Mouse (Mus musculus): ENCODE results near the gene Jak3.
"Not testable (repeated sequence)": the region's sequence is repeated elsewhere in the genome, so short reads cannot be mapped to it uniquely, and the experiment has no call there.

The Jak3 gene

DNA sequence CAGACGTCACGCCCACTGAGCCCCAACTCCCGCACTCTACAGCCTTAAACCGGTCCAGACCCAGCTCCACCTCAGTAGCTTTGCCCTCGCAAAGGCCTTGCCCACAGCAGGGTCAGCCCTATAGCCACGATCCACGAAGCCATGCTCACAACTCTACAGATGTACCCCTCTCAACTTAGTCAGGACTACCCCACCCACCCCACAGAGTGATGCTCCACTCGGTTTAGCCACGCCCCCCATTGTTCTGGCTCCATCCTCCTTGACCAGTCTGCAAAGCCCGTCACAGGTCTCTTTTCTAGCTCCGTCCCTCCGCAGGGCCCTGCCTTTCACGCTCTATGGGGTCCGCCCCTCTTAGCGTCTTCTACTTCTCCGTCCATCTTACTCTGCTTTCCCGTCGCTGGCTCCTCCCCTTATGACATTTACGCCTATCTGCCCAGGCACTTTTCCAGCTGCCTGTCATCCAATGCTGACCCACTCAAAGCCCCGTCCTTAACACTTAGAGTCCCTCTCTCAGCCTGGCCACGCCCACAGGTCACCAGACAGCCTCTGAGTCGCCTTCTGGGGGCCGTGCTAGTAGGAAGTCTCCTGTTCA is 10.1 kb downstream of the Jak3 start:
- DNase-seq (ENCODE audit: low spot score in 2 of 2), result no peak

DNA sequence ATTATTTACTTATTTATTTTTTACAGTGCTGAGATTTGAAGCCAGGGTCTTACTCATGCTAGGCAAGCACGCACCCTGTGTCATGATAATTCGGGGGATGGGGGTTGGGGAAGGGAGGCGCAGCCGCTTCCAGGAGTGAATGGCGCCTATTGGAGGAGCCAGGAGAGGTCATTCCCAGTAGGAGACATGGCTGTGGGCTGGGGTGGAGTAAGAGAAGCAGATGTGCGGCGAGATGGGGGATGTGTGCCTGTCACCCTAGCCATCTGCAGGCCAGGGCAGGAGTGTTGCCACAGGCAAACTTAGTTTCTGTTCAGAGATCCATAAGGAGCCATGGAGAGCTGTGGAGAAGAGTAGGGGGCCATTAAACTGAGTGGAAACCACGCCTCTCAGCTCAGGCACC is 11.5 kb downstream of the Jak3 start:
- no peak for DNase-seq (ENCODE audit: low spot score in 2 of 2)

DNA sequence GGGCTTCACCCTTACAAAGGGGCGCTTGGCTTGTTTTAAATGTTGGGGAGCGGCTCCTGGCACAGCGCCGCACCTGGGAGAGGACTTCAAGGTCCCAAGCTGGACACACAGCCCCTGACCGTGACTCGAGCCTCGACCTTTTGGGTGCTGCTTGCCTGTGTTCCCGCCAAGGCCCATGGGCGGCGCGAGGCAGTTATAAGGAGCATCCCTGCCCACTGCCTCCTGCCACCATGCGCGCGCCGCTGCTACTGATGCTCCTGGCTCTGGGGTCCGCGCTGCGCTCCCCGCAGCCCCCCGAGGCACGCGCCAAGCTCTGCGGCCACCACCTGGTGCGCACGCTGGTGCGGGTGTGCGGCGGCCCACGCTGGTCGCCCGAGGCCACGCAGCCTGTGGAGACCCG is 12.9 kb downstream of the Jak3 start, which contains the start of gene Insl3:
TSS of gene Insl3 (plus strand) at position 187 of the 400 bp plus-strand sequence.
- DNase-seq (ENCODE audit: low spot score in 2 of 2), result no peak

DNA sequence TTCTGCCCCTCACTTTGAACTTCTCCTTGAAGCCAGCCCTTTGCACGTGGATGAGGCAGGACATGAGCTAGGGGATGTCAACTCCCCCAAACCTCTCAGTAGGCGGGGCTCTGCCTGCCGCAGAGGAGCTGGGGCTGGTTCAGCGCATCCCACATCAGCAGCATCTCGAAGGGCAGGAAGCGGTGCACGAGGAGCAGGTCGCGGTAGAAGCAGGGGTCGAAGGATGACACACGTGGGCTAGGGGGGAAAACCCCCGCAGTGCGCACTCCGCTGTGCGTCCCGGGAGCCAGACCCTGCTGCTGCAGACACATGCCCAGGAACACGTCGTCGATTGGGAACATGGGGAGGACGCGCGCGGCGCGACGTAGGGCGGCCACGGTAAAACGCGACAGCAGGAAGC is 16.4 kb downstream of the Jak3 start:
- no peak for DNase-seq (ENCODE audit: low spot score in 2 of 2)

DNA sequence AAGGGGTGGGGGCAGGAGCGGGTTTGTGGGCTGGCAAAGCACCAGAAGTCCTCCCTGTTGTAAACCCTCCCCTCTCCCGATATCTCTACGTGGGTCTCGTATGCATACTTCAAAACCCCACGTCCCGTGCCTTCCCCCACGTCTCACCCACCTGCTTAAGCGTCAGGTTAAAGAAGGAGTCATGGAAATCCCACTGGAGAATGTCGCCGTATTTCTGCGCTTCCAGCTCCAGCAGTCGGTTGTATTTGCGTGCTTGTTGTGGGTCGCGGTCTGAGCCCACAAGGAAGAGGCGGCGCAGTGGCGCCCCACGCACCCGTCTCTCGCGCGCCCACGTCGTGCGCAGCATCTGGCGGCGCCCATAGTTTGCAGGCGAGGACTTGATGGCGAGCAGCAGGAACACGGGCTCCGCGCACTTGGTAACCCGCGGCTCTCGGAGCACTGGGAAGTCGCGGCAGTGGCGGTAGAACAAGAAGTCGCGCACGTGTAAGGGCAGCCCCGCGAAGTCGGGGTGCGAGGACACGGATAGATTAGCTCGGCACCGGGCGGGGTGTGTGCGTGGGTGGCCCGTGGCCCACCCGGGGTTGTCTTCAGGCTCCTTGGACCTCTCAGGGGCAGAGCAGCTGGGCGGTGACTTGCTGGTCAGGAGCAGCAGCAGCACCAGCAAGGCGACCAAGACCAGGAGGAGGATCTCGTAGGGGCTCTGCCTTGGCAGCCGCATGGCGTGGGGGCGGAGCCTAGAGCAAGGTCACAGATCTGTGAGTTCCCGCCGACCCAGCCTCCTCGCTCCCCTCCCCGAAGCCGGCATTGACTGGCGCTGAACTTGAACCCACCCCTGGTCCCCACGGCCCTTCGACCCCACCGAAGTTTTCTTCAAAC is 17.3 kb downstream of the Jak3 start:
- DNase-seq (ENCODE audit: low spot score in 2 of 2), result no peak

DNA sequence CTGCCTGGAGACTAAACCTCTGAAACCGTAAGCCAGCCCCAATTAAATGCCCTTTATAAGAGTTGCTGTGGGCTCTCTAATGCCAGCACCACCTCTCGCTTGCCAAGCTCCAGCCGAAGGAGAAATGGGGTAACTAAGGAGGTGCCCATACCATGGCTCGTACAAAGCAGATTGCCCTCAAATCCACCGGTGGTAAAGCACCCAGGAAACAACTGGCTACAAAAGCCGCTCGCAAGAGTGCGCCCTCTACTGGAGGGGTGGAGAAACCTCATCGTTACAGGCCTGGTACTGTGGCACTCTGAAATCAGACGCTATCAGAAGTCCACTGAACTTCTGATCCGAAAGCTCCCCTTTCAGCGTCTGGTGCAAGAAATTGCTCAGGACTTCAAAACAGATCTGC is 19.4 kb downstream of the Jak3 start:
- DNase-seq (ENCODE audit: low spot score in 2 of 2), result not testable (repeated sequence)

DNA sequence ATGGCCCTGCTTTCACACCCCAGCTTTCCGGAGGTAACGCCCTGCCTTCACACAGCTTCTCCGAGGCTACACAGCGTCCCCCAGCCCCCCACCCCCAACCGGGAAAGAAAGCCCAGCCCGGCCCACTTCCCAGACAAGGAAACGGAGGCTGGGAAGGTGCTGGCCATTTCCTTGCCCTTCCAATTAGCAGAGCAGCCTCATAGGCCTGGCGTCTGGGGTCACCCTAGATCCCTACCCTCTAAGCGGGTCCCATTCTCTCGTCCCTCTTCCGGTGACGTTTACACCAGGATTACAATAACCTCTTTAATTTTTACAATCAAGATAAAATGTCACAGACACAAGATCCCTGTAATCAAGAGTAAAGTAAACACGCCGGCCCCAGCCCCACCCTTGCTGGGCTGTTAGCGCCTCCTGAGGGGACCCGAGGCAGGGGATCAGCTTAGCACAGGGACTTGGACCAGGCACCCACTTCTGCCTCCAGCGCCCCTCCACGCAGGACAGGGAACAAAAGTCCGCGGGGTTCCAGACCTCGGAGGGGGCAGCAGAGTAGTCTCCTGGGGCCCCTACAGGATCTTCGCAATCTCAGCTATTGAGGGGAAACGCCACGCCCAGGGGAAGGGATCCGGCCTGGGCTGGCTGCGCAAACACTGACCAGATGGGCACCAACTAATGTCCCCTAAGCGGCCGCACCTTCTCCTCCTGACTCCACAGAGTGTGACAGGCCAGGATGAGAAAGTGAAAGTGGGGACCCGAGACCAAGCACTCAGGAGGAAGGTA is 24.6 kb downstream of the Jak3 start:
- DNase-seq (ENCODE audit: low spot score in 2 of 2), result no peak

DNA sequence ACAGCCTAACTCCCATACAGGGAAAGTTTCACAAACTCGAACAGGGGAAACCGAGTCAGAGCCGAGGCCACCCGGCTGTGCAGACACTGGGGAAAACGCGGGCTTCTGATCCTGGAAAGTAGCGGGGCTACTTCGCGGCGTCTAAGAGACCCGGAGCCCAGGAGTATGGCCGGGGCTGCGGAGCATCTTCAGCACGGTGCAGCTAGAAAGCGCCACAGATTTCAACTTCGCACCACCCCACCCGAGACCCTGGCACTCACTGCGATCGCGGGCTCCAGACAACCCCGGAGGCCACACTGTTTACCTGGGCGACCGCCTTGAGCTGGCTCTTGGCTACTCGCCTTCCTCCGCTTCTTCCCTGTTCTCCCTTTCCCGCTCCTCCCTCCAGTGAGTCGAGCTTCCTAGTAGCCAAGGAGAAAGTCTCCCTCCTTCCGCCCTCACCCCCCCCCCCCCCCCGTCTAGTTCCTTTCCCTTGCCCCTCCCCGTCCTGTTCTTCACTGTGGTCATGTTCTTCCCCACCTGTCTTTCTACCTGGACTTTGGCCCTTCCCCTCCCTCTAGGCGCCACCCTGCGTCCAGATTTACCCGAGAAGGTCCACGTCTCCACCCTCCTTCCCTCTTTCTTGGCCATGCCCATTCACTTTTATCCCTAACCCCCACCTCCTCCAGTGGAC is 25.5 kb downstream of the Jak3 start, which contains the start of gene B3gnt3:
TSS of gene B3gnt3 (minus strand) at position 376 of the 673 bp plus-strand sequence.
- DNase-seq (ENCODE audit: low spot score in 2 of 2), result no peak

DNA sequence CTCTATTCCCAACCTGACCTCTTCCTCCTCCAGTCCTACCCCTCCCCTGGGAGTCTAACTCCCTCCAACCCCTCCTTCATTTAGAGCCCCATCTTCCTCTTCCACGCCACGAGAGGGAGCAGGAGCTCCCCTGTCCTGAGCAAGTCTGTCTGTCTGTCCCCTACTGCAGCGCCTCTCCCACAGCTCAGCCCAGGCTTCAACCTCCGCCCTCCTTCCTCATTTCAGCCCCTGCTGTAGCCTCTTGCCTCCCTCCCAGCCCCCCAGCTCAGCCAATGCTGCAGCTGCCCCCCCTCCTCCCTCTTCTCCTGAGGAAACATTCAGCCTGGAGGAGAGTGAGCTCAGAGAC is 26.0 kb downstream of the Jak3 start:
- DNase-seq (ENCODE audit: low spot score in 2 of 2), result no peak

DNA sequence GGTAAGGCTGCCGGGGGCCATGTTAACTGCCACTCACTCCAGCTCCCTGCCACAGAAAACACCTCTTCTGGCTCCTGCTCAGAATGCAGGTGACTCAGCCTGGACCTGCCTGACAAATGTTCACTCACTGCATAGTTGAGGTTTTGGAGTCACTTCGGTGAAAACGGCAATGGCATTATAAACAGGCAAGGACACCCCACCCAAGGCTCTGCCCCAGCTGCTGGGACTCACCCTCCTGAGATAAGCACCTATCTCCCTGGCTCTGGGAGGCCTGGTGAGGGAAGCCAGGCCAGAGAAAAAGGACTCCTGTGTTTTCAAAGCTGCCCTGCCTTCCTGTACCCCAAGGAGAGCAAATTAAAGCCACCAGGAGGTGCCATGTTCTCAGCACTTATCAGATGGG is 26.8 kb downstream of the Jak3 start:
- DNase-seq (ENCODE audit: low spot score in 2 of 2), result no peak

DNA sequence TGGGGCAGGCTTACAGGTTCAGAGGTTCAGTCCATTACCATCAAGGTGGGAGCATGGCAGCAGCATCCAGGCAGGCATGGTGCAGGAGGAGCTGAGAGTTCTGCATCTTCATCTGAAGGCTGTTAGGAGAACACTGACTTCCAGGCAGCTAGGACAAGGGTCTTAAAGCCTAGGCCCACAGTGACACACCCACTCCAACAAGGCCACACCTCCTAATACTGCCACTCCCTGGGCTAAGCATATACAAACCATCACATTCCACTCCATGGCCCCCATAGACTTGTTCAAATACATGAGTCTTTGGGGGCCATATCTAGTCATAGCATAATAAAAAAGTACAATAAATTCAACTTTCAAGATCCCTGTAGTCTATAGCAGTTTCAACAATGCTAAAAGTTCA is 27.3 kb downstream of the Jak3 start:
- DNase-seq (ENCODE audit: low spot score in 2 of 2), result not testable (repeated sequence)

DNA sequence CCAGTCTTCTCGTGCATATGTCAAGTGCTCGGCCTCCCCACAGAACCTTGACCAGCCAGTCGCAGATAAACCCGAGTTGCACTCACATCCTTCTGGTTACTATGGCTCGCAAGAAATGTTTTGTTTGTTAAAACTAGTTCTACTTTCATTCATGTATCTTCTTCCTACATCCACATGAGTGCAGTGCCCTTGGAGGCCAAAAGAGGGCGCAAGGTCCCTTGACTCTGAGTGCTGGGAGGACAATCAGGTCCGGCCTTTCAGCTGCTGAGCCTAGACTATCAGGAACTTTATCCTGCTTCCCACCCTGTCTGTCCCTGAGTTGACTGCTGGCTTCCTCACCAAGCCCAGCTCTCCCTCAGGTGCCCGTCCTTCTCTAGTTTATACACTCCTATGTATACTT is 31.8 kb downstream of the Jak3 start:
- peak in 1 of 2 experiments; percentile 64 for DNase-seq (ENCODE audit: low spot score in 2 of 2)

DNA sequence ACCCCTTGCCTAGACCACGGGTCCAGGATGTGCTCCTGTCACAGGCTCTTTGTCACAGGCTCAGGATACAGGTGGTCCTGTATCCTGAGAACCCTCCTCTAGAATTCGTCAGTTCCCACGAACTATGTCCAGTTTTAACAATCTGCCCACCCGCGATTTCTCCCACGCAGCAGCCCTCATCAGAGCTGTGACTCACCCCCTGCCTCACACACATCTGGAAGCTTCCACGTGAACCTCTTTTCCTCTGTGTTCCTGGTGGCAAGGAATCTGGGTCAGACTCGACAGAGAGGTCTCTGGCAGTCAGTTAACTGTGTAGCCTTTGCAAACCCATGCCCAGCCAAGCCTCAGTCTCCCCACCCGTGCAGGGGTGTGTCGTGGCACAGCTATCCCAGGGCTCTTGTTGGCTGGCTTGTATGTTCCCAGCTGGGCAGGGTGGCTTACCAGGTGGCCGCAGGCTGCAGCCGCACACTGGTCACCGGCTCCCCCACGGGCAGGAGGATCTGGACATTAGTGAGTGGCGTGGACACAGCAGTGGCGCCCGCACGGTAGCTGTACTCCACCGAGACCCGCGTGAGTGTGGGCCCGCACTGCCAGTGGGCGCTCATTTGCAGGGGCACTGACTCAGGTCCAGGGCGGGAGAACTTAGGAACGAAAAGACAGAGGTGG is 33.2 kb downstream of the Jak3 start:
- DNase-seq (ENCODE audit: low spot score in 2 of 2), result no peak

DNA sequence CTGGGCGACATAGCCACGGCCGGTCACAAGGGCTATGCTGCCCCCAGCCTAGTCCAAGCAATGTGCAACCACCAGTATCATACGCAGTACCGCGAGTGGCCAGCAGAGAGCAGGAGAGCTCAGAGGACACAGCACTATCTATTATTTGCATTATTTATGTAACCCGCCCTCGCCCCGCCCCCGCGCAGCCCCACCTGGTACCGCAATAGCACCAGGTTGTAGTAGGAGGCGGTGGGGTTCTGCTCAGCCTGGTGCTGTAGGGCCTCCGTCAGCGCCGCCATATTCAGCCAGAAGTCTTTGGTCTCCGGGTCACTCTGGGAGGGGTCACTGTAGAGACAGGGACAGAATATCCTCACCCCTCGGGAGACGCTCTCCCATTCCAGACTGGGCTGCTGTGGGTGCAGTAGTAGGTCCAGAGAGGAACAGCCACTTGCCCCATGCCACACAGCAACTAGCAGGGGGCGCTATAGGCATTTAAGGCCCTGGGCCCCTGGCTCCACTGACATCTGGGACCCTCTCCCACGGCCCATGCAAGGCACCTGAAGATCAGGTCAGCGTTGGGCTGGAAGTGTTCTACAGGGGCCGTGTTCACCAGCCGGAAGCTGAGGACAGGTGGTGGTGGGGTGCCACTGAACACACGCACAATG is 33.8 kb downstream of the Jak3 start:
- DNase-seq (ENCODE audit: low spot score in 2 of 2), result peak; percentile 79 to 91

DNA sequence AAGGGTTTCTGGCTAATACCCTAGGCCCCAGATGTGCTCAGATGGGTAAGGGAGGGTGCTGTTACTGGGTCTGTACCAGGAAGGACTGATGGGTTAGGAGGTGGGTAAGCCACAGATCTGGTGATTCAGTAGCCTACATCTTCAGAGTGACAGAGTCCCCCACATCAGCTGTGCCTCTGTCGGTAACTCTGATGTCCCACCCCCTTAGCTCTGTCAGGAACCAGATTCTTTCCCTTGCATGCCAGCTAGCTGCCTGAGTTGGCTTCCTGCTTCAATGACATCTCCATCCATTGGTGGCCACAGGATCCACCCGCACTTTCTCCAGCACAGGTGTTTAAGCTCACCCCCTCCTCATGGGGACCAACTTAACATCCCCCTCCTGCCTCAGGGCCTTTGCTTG is 35.5 kb downstream of the Jak3 start:
- no peak for DNase-seq (ENCODE audit: low spot score in 2 of 2)

DNA sequence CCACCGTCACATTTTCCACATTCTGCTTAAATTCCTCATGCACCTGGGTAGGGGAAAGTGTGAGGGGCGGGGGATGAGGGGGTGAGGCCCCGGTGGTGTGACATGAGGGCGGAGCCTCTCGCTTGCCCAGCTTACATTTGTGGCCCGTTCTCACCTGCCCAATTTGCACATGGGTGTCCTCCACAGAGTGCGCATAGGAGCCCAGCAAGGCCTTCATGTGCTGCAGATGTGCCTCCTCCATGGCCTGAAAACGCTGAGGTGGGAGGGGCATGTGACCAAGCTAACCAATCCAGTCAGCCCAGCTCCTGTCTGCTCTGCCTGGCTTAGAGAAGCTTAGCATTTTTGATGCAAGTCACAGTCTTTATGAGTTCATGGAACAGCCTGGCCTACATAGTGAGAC is 39.4 kb downstream of the Jak3 start:
- no peak for DNase-seq (ENCODE audit: low spot score in 2 of 2)

DNA sequence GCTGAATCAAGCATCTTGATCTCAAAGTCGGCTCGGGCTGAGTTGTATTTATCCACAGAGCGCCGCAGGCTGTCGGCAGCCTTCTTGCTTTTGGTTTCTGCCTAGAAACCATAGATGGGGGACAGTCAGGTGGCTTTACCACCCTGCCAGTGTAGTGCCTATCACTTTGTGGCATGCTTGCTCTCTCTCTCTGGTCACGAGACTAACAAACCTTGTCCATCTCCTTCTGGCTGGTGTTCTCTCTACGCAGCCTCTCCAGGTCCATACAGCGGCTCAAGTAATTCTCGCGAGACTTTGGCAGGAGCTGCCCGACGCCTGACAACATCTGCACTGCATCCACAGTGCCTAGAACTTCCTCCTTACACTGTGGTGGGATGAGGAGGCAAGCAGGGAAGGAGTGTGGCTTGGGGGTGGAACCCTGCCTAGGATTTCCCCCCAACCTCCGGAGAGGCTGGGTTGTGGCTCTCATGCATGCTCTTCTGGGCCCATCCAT is 40.5 kb downstream of the Jak3 start:
- no peak for DNase-seq (ENCODE audit: low spot score in 2 of 2)

DNA sequence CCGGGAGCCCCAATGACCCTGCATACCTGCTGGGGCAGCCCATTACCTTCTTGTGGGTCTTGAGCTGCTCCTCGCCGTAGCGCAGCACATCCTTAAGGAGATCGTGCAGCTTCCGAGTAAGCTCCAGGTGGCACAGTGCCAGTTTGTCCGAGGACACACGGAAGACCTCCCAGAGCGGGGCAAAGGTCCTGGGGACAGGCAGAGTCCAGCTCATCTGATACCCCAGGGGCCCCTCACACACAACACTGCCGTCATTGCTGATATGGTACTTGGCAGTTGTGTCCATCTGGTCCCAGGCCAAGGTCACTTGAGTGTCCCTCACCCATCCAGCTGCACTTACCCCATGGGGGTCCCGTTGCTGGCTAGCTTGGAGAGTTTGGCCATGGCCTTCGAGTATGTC is 41.0 kb downstream of the Jak3 start:
- DNase-seq (ENCODE audit: low spot score in 2 of 2), result no peak

DNA sequence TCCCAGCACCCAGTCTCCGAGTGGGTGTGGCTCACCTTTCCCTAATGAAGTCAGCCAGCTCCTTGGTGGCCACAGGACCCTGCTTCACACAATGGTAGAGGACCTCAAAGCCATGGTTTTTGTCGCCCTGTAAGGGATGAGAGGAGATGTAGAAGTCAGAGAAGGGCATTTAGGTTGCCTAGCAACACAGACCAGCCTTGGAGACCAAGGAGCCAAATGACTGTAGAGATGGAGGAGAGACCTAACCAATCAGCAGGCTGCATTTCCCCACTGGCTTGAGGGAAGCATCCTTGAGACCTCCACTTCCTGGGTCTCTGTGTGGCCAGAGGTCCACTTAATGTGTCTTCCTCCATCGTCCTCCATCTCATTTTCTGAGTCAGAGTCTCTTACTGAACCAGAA is 42.2 kb downstream of the Jak3 start:
- DNase-seq (ENCODE audit: low spot score in 2 of 2), result no peak

DNA sequence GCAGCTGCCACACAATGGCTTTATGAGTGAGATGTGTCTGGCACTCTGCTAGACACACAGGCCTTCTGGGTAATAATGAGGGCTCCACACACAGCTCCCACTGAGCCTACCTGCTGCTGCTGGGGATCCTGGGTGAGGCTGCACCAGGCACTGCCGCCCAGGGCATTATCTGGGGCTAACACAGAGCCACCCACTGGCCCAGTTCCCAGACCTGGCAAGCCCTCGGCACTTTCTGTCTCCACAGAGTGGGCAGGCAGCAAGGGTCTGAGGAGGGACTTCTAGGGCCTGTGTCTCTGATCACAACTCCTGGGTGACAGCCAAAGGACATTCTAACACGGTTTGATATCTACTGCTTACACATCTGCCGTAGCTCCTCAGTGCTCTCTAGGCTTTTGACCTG is 43.1 kb downstream of the Jak3 start:
- DNase-seq (ENCODE audit: low spot score in 2 of 2), result no peak

DNA sequence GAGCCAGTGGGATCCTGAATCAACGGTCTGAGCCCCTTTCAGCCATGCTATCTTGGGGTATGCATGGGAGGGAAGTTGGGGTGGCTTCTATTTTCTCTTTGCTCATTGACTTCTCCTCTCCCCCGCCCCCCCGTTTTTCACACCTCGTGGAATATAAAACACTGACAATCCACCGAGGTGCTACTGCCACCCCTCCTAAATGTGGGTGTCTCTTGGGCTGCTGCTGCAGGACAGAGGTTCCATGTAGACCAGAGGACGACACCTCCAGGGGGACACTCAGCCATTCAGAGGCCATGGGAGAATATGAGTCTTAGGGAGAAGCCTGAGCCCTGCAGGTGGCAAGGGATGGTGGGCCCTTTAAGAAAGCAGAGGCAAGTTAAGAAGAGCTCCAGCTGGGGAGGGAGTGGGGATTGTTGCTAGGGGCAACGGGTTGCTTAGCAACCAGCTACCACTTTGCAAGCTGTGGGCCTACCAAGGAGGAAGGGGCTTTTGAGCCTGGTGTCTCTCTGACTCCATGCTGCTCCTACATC is 43.9 kb downstream of the Jak3 start:
- peak; percentile 80 to 87 for DNase-seq (ENCODE audit: low spot score in 2 of 2)

Measured in frontal cortex, postnatal 36 days (tissue).